Mouse (Mus musculus) limb, embryonic 12.5 days (tissue): ENCODE measurements at regions not wholly inside any gene's neighbourhood (a gene's known extent, or its start where the extent isn't known, plus 50 kb on each side); places are given as distances from the start of the nearest gene placed in this dataset.

Experiments
- ATAC-seq: fragments of 200-750 bp; cut with Nextera tagmentation; 2 replicates; pipeline ENCODE4 v1.8.0; 2017; ENCODE audit warnings: low read depth, moderate TSS enrichment; ENCODE audit not compliant: insufficient number of reproducible peaks, insufficient read depth, low FRiP score, low TSS enrichment
- H3K27ac ChIP-seq: fragments of 300-500 bp; sonication (generic); 2 replicates; pipeline ENCODE4 v1.5.1; 2016; ENCODE audit warnings: mild to moderate bottlenecking, moderate library complexity
- H3K27me3 ChIP-seq: fragments of 300-500 bp; sonication (generic); 2 replicates; pipeline ENCODE4 v1.6.1; 2016; ENCODE audit warnings: mild to moderate bottlenecking, moderate library complexity
- H3K36me3 ChIP-seq: fragments of 300-500 bp; sonication (generic); 2 replicates; pipeline ENCODE4 v1.6.1; 2016; ENCODE audit warnings: mild to moderate bottlenecking, moderate library complexity
- H3K4me1 ChIP-seq: fragments of 300-500 bp; sonication (generic); replicated peaks from 2 replicates; pipeline ENCODE4 v1.6.1; 2016
- H3K4me2 ChIP-seq: fragments of 300-500 bp; sonication (generic); 2 replicates; pipeline ENCODE4 v1.6.1; 2016; ENCODE audit warnings: mild to moderate bottlenecking, moderate library complexity
- H3K4me3 ChIP-seq: fragments of 300-500 bp; sonication (generic); replicated peaks from 2 replicates; pipeline ENCODE4 v1.5.1; 2016; ENCODE audit warnings: mild to moderate bottlenecking
- H3K9ac ChIP-seq: fragments of 300-500 bp; sonication (generic); replicated peaks from 2 replicates; pipeline ENCODE4 v1.6.1; 2016; ENCODE audit warnings: mild to moderate bottlenecking, moderate library complexity
- H3K9me3 ChIP-seq: fragments of 300-500 bp; sonication (generic); 2 replicates; pipeline ENCODE4 v1.6.1; 2016; ENCODE audit warnings: mild to moderate bottlenecking, moderate library complexity
- WGBS: fragments of 180-500 bp; shearing (Covaris S2); methylation state at CpG from one replicate; pipeline ENCODE4 v1.1.7; 2016; 5-methylcytosine and 5-hydroxymethylcytosine counted together

DNA sequence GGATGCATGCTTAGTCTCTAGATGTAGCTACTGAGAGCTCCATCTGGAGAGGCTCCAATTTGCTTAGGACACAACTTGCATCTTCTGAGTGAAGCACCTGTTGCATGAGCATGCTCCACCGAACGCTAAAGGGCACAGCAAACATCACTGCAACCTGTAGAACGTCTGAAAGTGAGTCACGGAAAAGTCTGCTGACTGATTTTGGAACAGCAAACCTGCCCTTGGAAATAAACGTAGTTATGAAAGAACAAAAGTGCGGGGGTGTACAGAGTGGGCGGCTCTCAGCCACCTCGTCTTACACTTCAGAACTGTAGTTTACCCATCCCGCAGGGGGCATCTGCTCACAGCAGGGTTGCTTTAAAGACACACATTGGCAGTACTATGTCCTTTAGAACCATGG, 97.0 kb upstream of the Rxylt1 start:
- WGBS, result 83% methylated on average over 9 of the region's 9 CpGs

DNA sequence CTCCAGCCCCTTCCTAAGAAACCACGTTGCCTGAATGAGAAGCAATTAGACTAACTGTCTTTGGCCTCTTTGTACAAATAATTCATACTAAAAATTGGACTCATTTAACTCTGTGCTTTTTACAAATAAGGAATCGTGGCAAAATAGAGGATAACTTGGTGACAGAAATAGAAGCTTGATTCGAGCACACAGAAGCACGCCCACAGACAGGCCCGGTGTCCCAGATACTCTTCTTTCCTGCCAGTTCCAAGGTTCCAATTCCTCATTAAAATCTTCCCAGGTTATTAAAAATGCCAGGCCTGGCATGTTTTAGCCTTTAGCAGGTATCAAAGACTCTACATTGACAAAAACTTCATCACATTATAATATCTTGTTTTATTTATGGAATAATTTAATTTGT, 96.2 kb upstream of the Rxylt1 start:
- 85% methylated on average over 5 of the region's 5 CpGs for WGBS
- no peak for ATAC-seq

More for the DNA sequence above, 97.0 kb upstream of the Rxylt1 start:
- Histone ChIP-seq H3K4me3 (no peak overlapping the region), H3K4me1 (no peaks in the 10 kb centered on the region), H3K36me3 (no peaks in the 10 kb centered on the region), H3K9ac (no peak overlapping the region), H3K9me3 (no peaks in the 10 kb centered on the region), H3K4me2 (no peak overlapping the region), H3K27me3 (no peaks in the 10 kb centered on the region), H3K27ac (no peak overlapping the region)
- no peak for ATAC-seq

DNA sequence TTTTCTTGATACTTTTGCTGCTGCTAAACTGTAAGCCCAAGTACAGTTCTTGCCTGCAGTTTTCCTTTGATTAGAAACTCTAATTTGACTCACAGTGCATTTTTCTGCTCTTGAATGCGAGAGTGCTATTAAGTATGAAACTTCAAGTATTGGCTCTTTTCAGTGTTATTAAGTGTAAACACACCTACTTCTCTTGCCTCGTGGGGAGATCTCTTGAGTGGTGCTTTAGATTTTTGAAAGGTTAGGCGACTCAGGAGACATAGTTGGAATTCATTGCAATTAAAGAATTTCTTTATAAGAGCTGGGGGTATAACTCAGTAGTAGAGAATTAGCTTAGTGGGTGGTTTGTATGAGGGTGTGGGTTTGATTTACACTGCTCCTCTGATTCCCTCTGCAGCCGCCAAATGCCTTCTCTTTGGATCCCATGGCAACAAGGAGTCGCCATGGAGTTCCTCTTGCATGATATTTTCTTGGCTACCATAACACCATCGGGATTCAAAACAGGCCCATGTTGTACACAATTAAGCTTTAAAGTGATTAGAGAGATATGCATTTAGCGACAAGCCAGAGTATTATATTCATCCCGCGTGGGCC, 88.1 kb upstream of the Rxylt1 start:
- no peaks in the 10 kb centered on the region for H3K27me3 ChIP-seq
- H3K9ac ChIP-seq, result no peak overlapping the region
- no peaks in the 10 kb centered on the region for H3K36me3 ChIP-seq
- H3K9me3 ChIP-seq, result no peaks in the 10 kb centered on the region
- H3K27ac ChIP-seq, result no peak overlapping the region
- H3K4me3 ChIP-seq, result no peak overlapping the region
- 88% methylated on average over 9 of the region's 9 CpGs for WGBS
- ATAC-seq, result no peak
- H3K4me1 ChIP-seq, result no peaks in the 10 kb centered on the region
- no peak overlapping the region for H3K4me2 ChIP-seq

More for the DNA sequence above, 96.2 kb upstream of the Rxylt1 start:
- H3K36me3 ChIP-seq, result no peaks in the 10 kb centered on the region
- H3K4me3 ChIP-seq, result no peak overlapping the region
- H3K27me3 ChIP-seq, result no peaks in the 10 kb centered on the region
- no peak overlapping the region for H3K4me2 ChIP-seq
- H3K4me1 ChIP-seq, result no peaks in the 10 kb centered on the region
- no peaks in the 10 kb centered on the region for H3K9me3 ChIP-seq
- no peak overlapping the region for H3K27ac ChIP-seq
- no peak overlapping the region for H3K9ac ChIP-seq

DNA sequence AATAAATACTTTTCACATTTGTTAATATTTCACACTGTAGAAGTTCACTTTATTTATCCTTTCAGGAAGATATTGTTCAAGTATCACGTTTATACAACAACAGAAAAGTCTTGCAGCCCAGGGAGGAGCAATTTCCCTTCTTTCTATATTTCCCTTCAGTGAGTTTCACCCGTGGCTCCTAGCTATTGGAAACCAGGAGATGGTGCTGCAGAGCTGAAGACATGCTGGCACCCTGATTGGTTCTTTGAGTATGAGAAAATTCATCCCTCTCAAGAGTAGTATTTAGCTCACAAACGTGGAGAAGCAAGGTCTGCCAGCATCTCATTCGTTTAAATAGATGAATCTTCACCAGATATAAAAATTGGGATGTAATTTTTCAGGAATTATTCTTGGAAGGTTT, 85.9 kb upstream of the Rxylt1 start:
- WGBS, result 33% methylated on average over 4 of the region's 4 CpGs

DNA sequence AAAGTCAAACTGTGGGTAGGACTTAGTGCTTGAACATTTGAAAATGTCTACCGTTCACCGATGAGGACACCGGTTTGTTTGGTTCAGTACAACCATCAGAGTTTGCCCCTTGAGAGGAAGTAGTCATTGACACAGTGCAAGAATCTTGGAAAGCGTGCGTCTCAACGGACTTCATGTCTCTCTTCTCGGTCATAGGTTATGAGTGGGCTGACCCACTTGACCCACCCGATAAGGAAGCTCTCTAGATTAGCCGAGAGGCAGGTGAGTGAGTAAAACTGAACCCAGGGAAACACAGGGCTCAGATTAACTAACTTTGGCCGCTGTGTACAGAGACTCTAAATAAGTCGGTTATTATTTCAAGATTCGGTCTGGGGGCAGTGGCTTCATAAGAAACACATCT, 51.9 kb upstream of the Rxylt1 start:
- no peak overlapping the region for H3K4me2 ChIP-seq
- no peaks in the 10 kb centered on the region for H3K9me3 ChIP-seq
- H3K27me3 ChIP-seq, result no peaks in the 10 kb centered on the region
- H3K27ac ChIP-seq, result no peak overlapping the region
- no peak overlapping the region for H3K4me3 ChIP-seq
- no peak for ATAC-seq
- WGBS, result 92% methylated on average over 12 of the region's 12 CpGs
- no peaks in the 10 kb centered on the region for H3K36me3 ChIP-seq
- no peaks in the 10 kb centered on the region for H3K4me1 ChIP-seq
- H3K9ac ChIP-seq, result no peak overlapping the region

More for the DNA sequence above, 85.9 kb upstream of the Rxylt1 start:
- ATAC-seq, result no peak
- Histone ChIP-seq H3K9ac (no peak overlapping the region), H3K27me3 (no peaks in the 10 kb centered on the region), H3K36me3 (no peaks in the 10 kb centered on the region), H3K4me2 (no peak overlapping the region), H3K4me3 (no peak overlapping the region), H3K27ac (no peak overlapping the region), H3K4me1 (no peaks in the 10 kb centered on the region), H3K9me3 (no peaks in the 10 kb centered on the region)

DNA sequence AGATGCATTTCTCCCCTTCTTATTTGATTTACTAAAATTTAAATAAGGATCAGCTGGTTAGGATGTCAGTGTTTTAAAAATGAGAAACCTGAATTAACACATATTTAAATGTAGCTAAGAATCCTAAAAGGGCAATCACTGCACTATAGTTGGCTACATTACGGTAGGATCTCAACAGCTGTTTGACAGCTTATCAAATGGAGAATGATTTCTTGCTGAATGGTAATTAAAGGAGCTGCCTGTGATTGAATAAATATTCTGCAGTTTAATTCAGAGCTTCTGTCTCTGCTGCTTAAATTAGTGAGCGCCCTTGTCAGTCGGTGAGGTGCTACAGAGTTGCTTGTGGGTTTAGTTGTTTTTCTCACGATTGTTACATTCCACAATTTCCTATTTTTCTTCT, 51.4 kb upstream of the Rxylt1 start:
- H3K27me3 ChIP-seq, result no peaks in the 10 kb centered on the region
- H3K9me3 ChIP-seq, result no peaks in the 10 kb centered on the region
- no peak for ATAC-seq
- no peak overlapping the region for H3K27ac ChIP-seq
- 92% methylated on average over 4 of the region's 4 CpGs for WGBS
- no peaks in the 10 kb centered on the region for H3K4me1 ChIP-seq
- H3K9ac ChIP-seq, result no peak overlapping the region
- no peak overlapping the region for H3K4me2 ChIP-seq
- H3K4me3 ChIP-seq, result no peak overlapping the region
- no peaks in the 10 kb centered on the region for H3K36me3 ChIP-seq
